Mouse (Mus musculus) kidney, adult 2 months (tissue): ENCODE measurements at regions not wholly inside any gene's neighbourhood (a gene's known extent, or its start where the extent isn't known, plus 50 kb on each side); places are given as distances from the start of the nearest gene placed in this dataset.

Experiments
- DNase-seq: peaks from one replicate; pipeline ENCODE4 v3.0.0; 2021
- H3K27ac ChIP-seq: fragments of 200-500 bp; 2 replicates; pipeline ENCODE4 v1.5.1; 2012; ENCODE audit warnings: low read depth, low read length, control low read depth, inconsistent platforms; ENCODE audit not compliant: insufficient read depth
- H3K27me3 ChIP-seq: fragments of 200-500 bp; replicated peaks from 2 replicates; pipeline ENCODE4 v1.6.1; 2012; ENCODE audit warnings: mild to moderate bottlenecking, moderate library complexity, low read length, inconsistent platforms; ENCODE audit not compliant: control insufficient read depth, insufficient read depth
- H3K36me3 ChIP-seq: fragments of 200-500 bp; 2 replicates; pipeline ENCODE4 v1.6.1; 2012; ENCODE audit warnings: mild to moderate bottlenecking, moderate library complexity, low read length, inconsistent platforms; ENCODE audit not compliant: control insufficient read depth, insufficient read depth
- H3K4me1 ChIP-seq: fragments of 200-500 bp; 2 replicates; pipeline ENCODE4 v1.6.1; 2011; ENCODE audit warnings: low read length; ENCODE audit not compliant: control insufficient read depth, insufficient read depth
- H3K4me3 ChIP-seq: fragments of 200-500 bp; 2 replicates; pipeline ENCODE4 v1.5.1; 2011; ENCODE audit warnings: mild to moderate bottlenecking, low read depth, low read length, control low read depth; ENCODE audit not compliant: insufficient read depth
- CTCF ChIP-seq: fragments of 200-500 bp; conservative IDR thresholded peaks from 2 replicates; pipeline ENCODE4 v1.5.1; 2011; ENCODE audit warnings: low read depth, mild to moderate bottlenecking, control low read depth, low read length, moderate library complexity, mixed read lengths; ENCODE audit not compliant: insufficient read depth, insufficient read length
- POLR2A ChIP-seq: fragments of 200-500 bp; IDR thresholded peaks from one replicate; pipeline ENCODE4 v1.6.1; 2011; ENCODE audit warnings: low read depth, low read length, control low read depth
- WGBS: fragments of 180-500 bp; shearing (Covaris S2); methylation state at CpG from one replicate; pipeline ENCODE4 v1.1.7; 2018; 5-methylcytosine and 5-hydroxymethylcytosine counted together

DNA sequence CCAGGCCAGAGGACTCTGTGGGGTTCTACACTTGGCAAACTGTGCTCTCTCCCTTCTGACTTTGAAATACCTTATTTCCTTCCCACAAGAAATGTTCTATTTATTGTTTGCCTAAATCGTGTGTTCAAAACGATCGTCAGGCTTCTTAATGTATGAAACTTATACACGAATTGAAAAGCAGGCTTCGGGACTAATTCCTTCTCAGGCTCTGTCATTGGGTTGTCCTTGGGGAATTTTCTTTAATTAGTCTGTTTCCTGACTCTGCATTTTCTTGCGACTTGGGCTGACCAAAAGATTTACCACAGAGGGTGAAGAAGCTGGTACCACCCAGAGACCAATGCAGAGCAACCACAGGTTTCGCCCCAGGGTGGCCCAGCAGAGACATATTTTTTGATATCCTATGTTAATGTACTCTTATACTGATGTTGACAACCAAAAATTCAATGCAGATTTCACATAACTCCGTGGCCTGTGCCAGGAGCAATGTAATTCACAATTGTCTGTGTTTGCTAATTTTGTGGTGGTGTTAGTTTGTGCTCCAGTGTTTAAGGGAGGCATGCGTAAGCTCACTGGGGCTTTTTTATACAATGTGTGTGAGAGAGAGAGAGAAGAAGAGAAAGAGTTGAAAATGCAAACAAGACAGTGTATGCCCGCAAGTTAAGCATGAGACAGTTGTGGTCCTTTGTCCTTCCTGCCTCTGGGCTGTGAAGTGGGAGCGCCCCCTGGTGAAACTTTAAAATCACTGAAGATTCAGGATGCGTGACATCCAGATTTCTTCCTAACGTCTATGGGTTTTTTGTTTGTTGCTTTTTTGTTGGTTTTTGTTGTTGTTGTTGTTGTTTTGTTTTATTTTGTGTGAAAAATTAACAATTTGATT lies 452.7 kb downstream of the Sox2 start:
- WGBS = 53% methylated on average over 13 of the region's 13 CpGs

DNA sequence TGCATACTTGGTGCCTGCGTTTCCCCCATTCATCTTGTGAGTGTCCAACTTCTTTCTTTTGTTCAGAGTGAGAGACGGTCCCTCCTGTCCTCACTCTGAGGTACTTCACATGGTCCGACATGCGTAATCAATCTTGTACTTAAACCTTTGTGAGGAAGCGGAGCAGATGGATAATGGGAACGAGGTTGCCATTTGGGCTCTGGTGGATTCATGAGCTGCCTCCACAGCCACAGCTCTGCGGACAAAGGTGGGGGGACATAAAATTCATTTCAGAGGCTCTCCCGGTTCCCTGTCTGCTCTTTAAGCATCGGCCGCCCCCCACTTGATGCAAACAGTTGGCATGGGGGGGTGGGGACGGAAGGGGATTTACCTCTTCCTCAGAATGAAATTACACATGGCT lies 454.7 kb downstream of the Sox2 start:
- Histone ChIP-seq H3K4me1 (no peaks in the 10 kb centered on the region), H3K36me3 (no peaks in the 10 kb centered on the region), H3K27me3 (no peaks in the 10 kb centered on the region), H3K27ac (no peak overlapping the region), H3K4me3 (no peak overlapping the region)
- TF ChIP-seq CTCF (no peak), POLR2A (no peak)
- WGBS = 65% methylated on average over 11 of the region's 11 CpGs
- DNase-seq = no peak

More for the DNA sequence above, 452.7 kb downstream of the Sox2 start:
- Histone ChIP-seq H3K27ac (no peak overlapping the region), H3K27me3 (no peaks in the 10 kb centered on the region), H3K4me3 (no peak overlapping the region), H3K36me3 (no peaks in the 10 kb centered on the region), H3K4me1 (no peaks in the 10 kb centered on the region)
- peak; percentile 50 for DNase-seq
- peak; percentile 80 for TF ChIP-seq CTCF
- TF ChIP-seq POLR2A = no peak

DNA sequence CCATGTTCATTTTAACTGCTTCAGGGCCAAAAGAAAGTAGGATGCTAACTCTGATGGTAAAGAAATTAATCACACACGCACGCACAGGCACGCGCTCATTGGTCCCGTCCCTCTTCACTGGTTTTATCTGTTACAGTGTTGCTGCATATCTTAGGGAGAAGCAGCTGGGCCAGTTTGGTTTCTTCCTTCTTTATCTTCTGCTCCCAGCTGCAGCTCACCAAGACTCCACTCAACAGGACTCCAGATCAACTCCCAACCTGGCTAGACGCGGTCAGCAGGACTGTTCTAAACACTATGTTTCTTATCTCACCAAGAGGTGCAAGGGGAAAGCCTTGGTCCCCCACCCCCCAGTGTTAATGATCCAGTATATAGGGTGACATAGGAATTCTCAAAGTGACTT lies 455.9 kb downstream of the Sox2 start:
- H3K36me3 ChIP-seq = no peaks in the 10 kb centered on the region
- H3K27me3 ChIP-seq = no peaks in the 10 kb centered on the region
- WGBS = 47% methylated on average over 7 of the region's 7 CpGs
- no peak overlapping the region for H3K27ac ChIP-seq
- no peak for DNase-seq
- TF ChIP-seq POLR2A (no peak), CTCF (no peak)
- no peak overlapping the region for H3K4me3 ChIP-seq
- H3K4me1 ChIP-seq = no peaks in the 10 kb centered on the region

DNA sequence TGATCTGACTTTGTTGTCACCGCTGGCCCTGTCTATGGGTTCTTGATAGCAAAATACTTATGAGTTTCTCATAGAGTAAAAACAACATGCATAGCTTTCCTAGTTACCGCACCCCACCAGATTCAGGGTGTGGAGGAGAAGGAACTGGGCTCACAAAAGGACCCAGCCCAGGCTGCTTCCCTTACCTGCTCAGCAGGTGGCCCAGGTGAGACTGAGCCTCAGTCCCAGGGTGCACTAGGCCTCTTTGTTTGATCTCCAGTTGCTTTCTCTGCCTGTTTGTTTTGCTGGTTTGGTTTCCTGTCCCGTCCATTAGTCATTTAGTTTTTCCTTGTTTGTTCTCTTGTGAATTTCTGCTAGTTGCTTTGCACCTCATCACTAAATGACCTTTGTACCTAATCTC lies 483.3 kb downstream of the Sox2 start:
- Histone ChIP-seq H3K27ac (no peak overlapping the region), H3K27me3 (no peaks in the 10 kb centered on the region), H3K4me3 (no peak overlapping the region), H3K4me1 (no peaks in the 10 kb centered on the region), H3K36me3 (no peaks in the 10 kb centered on the region)
- TF ChIP-seq POLR2A (no peak), CTCF (no peak)
- no peak for DNase-seq
- 85% methylated on average over 3 of the region's 3 CpGs for WGBS

DNA sequence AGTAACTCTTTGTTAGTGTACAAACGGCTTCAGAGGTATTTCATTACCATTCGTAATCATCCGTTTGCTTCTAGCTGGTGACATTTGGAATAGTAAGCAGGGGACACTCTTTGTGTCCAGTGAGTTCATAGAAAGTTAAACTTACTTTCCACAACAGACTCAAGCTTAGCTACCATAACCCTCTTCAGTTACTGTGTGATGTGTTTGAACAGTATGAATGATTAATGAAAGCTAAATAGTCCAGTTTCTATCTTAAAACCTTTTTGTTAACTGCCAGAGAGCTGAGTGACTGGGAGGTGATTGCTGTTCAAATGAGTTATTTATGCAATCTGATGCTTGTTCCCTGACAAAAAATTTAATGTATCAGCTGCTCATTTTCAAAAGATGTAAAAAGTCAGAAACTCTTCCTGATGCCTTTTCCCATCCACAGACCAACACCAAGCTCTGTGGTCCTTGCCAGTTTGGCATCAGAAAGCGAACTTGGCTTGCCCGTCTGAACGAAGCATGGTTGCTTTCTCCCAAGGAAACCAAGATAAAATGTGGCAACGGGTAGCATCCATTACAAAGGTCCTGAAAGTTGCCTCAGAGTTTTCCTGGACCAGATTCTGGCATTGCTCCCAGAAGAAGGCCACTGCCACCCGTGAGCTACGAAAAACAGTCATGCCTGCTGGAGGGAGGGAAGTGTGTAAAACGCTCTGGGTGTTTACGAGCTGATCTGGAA lies 491.5 kb downstream of the Sox2 start:
- Histone ChIP-seq H3K27ac (no peak overlapping the region), H3K27me3 (no peaks in the 10 kb centered on the region), H3K4me3 (no peak overlapping the region), H3K36me3 (no peaks in the 10 kb centered on the region), H3K4me1 (no peaks in the 10 kb centered on the region)
- DNase-seq = no peak
- no peak for TF ChIP-seq POLR2A
- WGBS = 62% methylated on average over 11 of the region's 11 CpGs

DNA sequence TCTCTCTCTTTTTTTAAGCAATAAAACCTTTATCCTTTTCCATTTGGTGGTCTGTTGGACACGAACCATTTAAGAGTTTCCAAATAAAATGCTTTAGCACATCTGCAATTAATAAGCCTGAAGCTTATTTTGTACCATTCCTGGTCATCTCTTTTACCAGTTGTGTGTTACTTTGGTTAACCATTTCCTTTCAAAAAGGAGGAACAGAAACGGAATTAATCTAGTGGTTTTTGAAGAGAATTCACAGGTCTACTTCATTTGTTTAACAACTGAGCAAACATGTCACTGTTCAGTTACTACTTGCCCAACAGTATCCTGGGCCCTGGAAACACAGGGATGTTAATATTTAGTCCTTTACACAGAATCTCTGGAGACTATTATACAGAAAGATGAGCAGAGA lies 492.5 kb downstream of the Sox2 start:
- TF ChIP-seq CTCF (no peak), POLR2A (no peak)
- H3K36me3 ChIP-seq = no peaks in the 10 kb centered on the region
- no peaks in the 10 kb centered on the region for H3K4me1 ChIP-seq
- DNase-seq = no peak
- WGBS = 70% methylated on average over 2 of the region's 2 CpGs
- no peak overlapping the region for H3K4me3 ChIP-seq
- H3K27ac ChIP-seq = no peak overlapping the region
- no peaks in the 10 kb centered on the region for H3K27me3 ChIP-seq

DNA sequence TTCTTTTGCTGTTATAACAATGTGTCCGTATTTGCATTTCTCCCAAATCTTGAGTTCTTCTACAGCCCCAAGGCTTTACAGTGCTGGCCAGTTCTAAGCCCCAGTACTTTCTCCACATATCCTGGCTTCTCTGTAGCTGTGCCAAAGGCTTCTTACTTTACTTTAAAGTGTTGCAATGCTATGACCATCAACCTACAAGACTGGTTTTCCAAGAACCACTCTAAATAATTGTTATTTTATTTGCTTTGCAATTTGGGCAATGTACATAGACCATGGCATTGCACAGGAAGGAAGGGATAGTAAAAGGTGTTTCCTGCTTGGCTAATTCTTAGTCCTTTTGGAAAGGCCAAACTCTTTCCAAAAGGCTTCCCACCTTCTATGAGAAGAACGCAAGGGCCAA lies 495.4 kb downstream of the Sox2 start:
- WGBS = 85% methylated on average over 2 of the region's 2 CpGs
- TF ChIP-seq POLR2A (no peak), CTCF (no peak)
- Histone ChIP-seq H3K27ac (no peak overlapping the region), H3K27me3 (no peaks in the 10 kb centered on the region), H3K4me1 (no peaks in the 10 kb centered on the region), H3K36me3 (no peaks in the 10 kb centered on the region), H3K4me3 (no peak overlapping the region)
- no peak for DNase-seq
